Mouse (Mus musculus): ENCODE measurements around the gene Krtap24-1. TPM values are rescaled to one million over a fixed set of nuclear protein-coding genes. Genes with fewer than 3 reads are reported as not detected.

Krtap24-1 gene
- polyA plus RNA-seq, 2 experiments = not detected

DNA sequence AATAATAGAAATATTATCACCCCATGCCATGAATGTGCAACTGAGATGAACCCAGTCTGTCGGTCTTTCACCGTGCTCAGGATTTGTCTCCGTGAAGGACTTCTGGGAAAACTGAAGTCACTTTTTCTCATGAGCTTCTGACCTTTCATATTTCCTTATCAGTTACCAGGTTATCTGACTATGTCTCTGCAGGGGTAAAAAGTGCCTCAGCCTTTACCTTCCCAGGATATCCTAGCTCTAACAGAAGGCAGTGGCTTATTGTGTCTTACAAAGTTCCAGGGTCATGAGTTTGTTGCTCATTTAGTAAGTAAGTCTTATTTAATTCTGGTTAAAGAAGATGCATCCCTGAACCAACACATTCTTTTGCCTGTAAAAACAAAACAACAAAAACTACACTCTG lies 42.3 kb downstream of the Krtap24-1 start:
- no peak for TF ChIP-seq POLR2A (IDR thresholded peaks at IDR 0.05; ENCODE audit: borderline replicate concordance, extremely low read depth, insufficient read depth, insufficient read length)
- H3K9me3 ChIP-seq (ENCODE audit: control insufficient read depth, low read length) = no peaks in the 10 kb centered on the region
- no peaks in the 10 kb centered on the region for H3K4me1 ChIP-seq (ENCODE audit: control insufficient read depth, insufficient read depth, low read length)
- ATAC-seq (ENCODE audit: low FRiP score, low read depth) = no peak
- H3K4me3 ChIP-seq (replicated peaks; ENCODE audit: low read length) = no peak overlapping the region
- WGBS = 91% methylated on average over 3 of the region's 3 CpGs
- H3K9ac ChIP-seq (ENCODE audit: low read depth, low read length, severe bottlenecking) = no peak overlapping the region
- H3K36me3 ChIP-seq (ENCODE audit: control insufficient read depth, insufficient read depth, low read length) = no peaks in the 10 kb centered on the region
- no peak for DNase-seq (ENCODE audit: low spot score)
- H3K27ac ChIP-seq (replicated peaks; ENCODE audit: low read depth, low read length) = no peak overlapping the region
- no peak overlapping the region for H3K4me2 ChIP-seq (replicated peaks; ENCODE audit: low read depth, low read length, severe bottlenecking)
- no peaks in the 10 kb centered on the region for H3K27me3 ChIP-seq (ENCODE audit: control insufficient read depth, insufficient read depth, low read length)

DNA sequence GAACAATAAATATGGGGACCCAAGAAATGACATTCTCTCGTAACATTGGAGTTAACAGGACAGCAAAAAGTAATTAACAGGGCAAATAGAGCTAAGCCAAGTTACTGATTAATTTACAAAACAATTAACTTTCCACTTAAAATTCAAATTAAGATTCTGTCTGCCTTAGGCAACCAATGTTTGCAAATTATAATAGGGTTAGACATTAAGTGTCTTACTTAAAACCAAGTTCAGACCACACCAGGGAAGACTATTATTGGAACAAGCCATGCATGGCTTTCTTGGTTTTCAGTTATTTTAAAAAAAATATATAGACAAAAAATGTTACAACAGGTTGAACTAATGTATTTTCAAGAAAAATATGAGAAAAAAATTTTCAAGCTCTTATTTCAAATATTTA lies 43.0 kb downstream of the Krtap24-1 start:
- H3K4me1 ChIP-seq (ENCODE audit: control insufficient read depth, insufficient read depth, low read length) = no peaks in the 10 kb centered on the region
- no peaks in the 10 kb centered on the region for H3K36me3 ChIP-seq (ENCODE audit: control insufficient read depth, insufficient read depth, low read length)
- H3K9ac ChIP-seq (ENCODE audit: low read depth, low read length, severe bottlenecking) = no peak overlapping the region
- no peak for ATAC-seq (ENCODE audit: low FRiP score, low read depth)
- H3K27me3 ChIP-seq (ENCODE audit: control insufficient read depth, insufficient read depth, low read length) = no peaks in the 10 kb centered on the region
- 68% methylated on average over 1 of the region's 1 CpGs for WGBS
- no peak for TF ChIP-seq POLR2A (IDR thresholded peaks at IDR 0.05; ENCODE audit: borderline replicate concordance, extremely low read depth, insufficient read depth, insufficient read length)
- no peak for DNase-seq (ENCODE audit: low spot score)
- H3K27ac ChIP-seq (replicated peaks; ENCODE audit: low read depth, low read length) = no peak overlapping the region
- H3K9me3 ChIP-seq (ENCODE audit: control insufficient read depth, low read length) = no peaks in the 10 kb centered on the region
- H3K4me2 ChIP-seq (replicated peaks; ENCODE audit: low read depth, low read length, severe bottlenecking) = no peak overlapping the region
- no peak overlapping the region for H3K4me3 ChIP-seq (replicated peaks; ENCODE audit: low read length)

DNA sequence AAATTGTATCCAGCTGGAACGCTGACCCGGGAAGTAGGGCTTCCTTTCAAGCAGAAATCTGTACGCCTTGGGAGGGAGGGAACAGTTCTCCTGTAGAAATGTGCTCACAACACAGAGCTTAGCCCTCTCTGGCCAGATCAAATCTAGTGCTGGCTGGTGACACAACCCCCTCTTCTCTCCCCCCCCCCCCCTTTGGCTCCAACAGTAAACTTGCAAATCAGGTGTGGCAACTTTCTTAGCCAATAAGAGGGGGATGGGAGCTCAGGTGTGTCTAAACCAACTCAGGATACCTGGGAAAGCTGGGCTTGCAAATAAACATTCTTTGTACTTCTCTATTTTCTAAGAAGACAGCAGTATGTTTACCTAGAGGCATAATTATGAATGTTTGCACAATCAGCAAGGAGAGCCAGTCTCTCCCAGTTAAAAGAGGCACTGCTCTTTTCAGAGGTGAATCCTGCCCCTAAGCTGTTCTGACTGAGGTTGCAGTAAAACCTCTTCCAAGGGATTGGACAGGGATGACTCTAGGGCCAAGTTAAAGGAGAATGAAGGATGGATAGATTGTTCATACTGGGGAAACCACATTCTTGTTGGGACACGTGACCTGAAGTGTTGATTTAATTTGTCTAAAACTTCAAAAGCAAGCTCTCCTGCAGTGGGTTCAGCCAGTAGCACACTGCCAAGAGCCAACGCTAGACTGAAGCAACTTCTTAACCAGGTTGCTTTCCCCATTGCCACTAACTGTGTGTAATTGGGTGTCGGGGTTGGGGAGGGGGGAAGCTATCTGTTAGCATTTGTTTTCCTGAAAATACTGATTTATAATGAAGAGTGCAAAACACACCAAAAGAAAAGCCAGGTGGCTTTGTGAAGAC lies 48.8 kb downstream of the Krtap24-1 start, which contains the start of gene Cldn8:
Gene Cldn8, minus strand, starts transcription at position 139 of the 869 bp plus-strand sequence.
- peak; percentile 28 for DNase-seq (ENCODE audit: low spot score)
- no peak for ATAC-seq (ENCODE audit: low FRiP score, low read depth)
- Histone ChIP-seq H3K4me2 (replicated peaks; ENCODE audit: low read depth, low read length, severe bottlenecking) (no peak within 1 kb of the TSS), H3K9me3 (ENCODE audit: control insufficient read depth, low read length) (no peaks in the 10 kb centered on the region), H3K4me1 (ENCODE audit: control insufficient read depth, insufficient read depth, low read length) (no peaks in the 10 kb centered on the region), H3K9ac (ENCODE audit: low read depth, low read length, severe bottlenecking) (no peak within 1 kb of the TSS), H3K27ac (replicated peaks; ENCODE audit: low read depth, low read length) (no peak within 1 kb of the TSS), H3K36me3 (ENCODE audit: control insufficient read depth, insufficient read depth, low read length) (no peaks in the 10 kb centered on the region), H3K27me3 (ENCODE audit: control insufficient read depth, insufficient read depth, low read length) (no peaks in the 10 kb centered on the region), H3K4me3 (replicated peaks; ENCODE audit: low read length) (no peak within 1 kb of the TSS)
- WGBS = 64% methylated on average over 6 of the region's 6 CpGs
- no peak for TF ChIP-seq POLR2A (IDR thresholded peaks at IDR 0.05; ENCODE audit: borderline replicate concordance, extremely low read depth, insufficient read depth, insufficient read length)

DNA sequence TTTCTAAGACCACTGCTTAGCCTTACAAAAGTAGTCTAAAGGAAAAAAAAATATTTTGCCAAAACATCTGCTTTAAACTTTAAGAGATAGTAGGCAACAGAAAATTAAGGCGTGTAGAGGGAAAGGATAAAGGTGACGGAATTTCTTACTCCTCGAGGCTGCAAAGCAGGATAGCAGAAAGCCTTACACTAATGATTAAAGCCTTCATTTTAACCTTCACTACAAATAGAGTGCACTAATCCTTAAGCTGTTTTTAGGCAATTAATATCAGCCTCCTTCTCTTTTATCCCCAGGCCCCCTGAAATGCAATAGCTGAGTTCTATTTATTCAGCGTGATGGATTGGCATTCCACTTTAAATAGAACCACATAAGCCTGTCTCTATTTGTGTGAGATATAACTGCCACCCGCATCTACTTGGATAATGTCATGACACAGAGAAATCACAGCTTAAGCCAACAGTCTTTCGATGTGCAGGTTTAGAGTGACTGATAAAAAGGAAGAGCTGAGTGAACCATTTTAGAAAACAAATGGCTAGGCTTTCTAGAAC lies 50.4 kb downstream of the Krtap24-1 start:
- no peaks in the 10 kb centered on the region for H3K4me1 ChIP-seq (ENCODE audit: control insufficient read depth, insufficient read depth, low read length)
- no peak overlapping the region for H3K9ac ChIP-seq (ENCODE audit: low read depth, low read length, severe bottlenecking)
- 54% methylated on average over 6 of the region's 6 CpGs for WGBS
- no peak overlapping the region for H3K27ac ChIP-seq (replicated peaks; ENCODE audit: low read depth, low read length)
- ATAC-seq (ENCODE audit: low FRiP score, low read depth) (no peak), DNase-seq (ENCODE audit: low spot score) (no peak)
- H3K36me3 ChIP-seq (ENCODE audit: control insufficient read depth, insufficient read depth, low read length) = no peaks in the 10 kb centered on the region
- H3K27me3 ChIP-seq (ENCODE audit: control insufficient read depth, insufficient read depth, low read length) = no peaks in the 10 kb centered on the region
- TF ChIP-seq POLR2A (IDR thresholded peaks at IDR 0.05; ENCODE audit: borderline replicate concordance, extremely low read depth, insufficient read depth, insufficient read length) = no peak
- no peak overlapping the region for H3K4me2 ChIP-seq (replicated peaks; ENCODE audit: low read depth, low read length, severe bottlenecking)
- H3K9me3 ChIP-seq (ENCODE audit: control insufficient read depth, low read length) = no peaks in the 10 kb centered on the region
- H3K4me3 ChIP-seq (replicated peaks; ENCODE audit: low read length) = no peak overlapping the region

Other genes with a start within 250 kb of the Krtap24-1 start
- gene Cldn17, start 105.3 kb downstream of the Krtap24-1 start, polyA plus RNA-seq (2012; rRNA removed) = not detected in 2 replicates
- gene Cldn17, start 105.3 kb downstream of the Krtap24-1 start, polyA plus RNA-seq (2014; fragmentation: Nextera tagmentation; extraction: Ambion mirVana) = not detected in 2 replicates
- 2.4 TPM in 2 replicates for gene Cldn8, start 49.1 kb downstream of the Krtap24-1 start, polyA plus RNA-seq (2012; rRNA removed)
- 4.5 and 5.8 TPM in 2 replicates for gene Cldn8, start 49.1 kb downstream of the Krtap24-1 start, polyA plus RNA-seq (2014; fragmentation: Nextera tagmentation; extraction: Ambion mirVana)
- not detected in 2 replicates for gene 2310079G19Rik, start 15.4 kb upstream of the Krtap24-1 start, polyA plus RNA-seq (2012; rRNA removed)
- gene 2310079G19Rik, start 15.4 kb upstream of the Krtap24-1 start, polyA plus RNA-seq (2014; fragmentation: Nextera tagmentation; extraction: Ambion mirVana) = not detected in 2 replicates
- not detected in 2 replicates for gene Krtap26-1, start 35.5 kb upstream of the Krtap24-1 start, polyA plus RNA-seq (2012; rRNA removed)
- not detected in 2 replicates for gene Krtap26-1, start 35.5 kb upstream of the Krtap24-1 start, polyA plus RNA-seq (2014; fragmentation: Nextera tagmentation; extraction: Ambion mirVana)
- gene Krtap27-1, start 59.4 kb upstream of the Krtap24-1 start, polyA plus RNA-seq (2012; rRNA removed) = not detected in 2 replicates
- gene Krtap27-1, start 59.4 kb upstream of the Krtap24-1 start, polyA plus RNA-seq (2014; fragmentation: Nextera tagmentation; extraction: Ambion mirVana) = not detected in 2 replicates
- gene 2310061N02Rik, start 95.7 kb upstream of the Krtap24-1 start, polyA plus RNA-seq (2012; rRNA removed) = not detected in 2 replicates
- not detected in 2 replicates for gene 2310061N02Rik, start 95.7 kb upstream of the Krtap24-1 start, polyA plus RNA-seq (2014; fragmentation: Nextera tagmentation; extraction: Ambion mirVana)
- gene Krtap13-1, start 116.6 kb upstream of the Krtap24-1 start, polyA plus RNA-seq (2012; rRNA removed) = not detected in 2 replicates
- gene Krtap13-1, start 116.6 kb upstream of the Krtap24-1 start, polyA plus RNA-seq (2014; fragmentation: Nextera tagmentation; extraction: Ambion mirVana) = not detected in 2 replicates
- gene Krtap13, start 139.4 kb upstream of the Krtap24-1 start, polyA plus RNA-seq (2012; rRNA removed) = not detected in 2 replicates
- not detected in 2 replicates for gene Krtap13, start 139.4 kb upstream of the Krtap24-1 start, polyA plus RNA-seq (2014; fragmentation: Nextera tagmentation; extraction: Ambion mirVana)
- gene 2310034C09Rik, start 146.6 kb upstream of the Krtap24-1 start, polyA plus RNA-seq (2012; rRNA removed) = not detected in 2 replicates
- gene 2310034C09Rik, start 146.6 kb upstream of the Krtap24-1 start, polyA plus RNA-seq (2014; fragmentation: Nextera tagmentation; extraction: Ambion mirVana) = not detected in 2 replicates
- gene 2310057N15Rik, start 161.9 kb upstream of the Krtap24-1 start, polyA plus RNA-seq (2012; rRNA removed) = not detected in 2 replicates
- not detected in 2 replicates for gene 2310057N15Rik, start 161.9 kb upstream of the Krtap24-1 start, polyA plus RNA-seq (2014; fragmentation: Nextera tagmentation; extraction: Ambion mirVana)
- gene Gm5965, start 165.6 kb upstream of the Krtap24-1 start, polyA plus RNA-seq (2012; rRNA removed) = not detected in 2 replicates
- gene Gm5965, start 165.6 kb upstream of the Krtap24-1 start, polyA plus RNA-seq (2014; fragmentation: Nextera tagmentation; extraction: Ambion mirVana) = not detected in 2 replicates
- not detected in 2 replicates for gene Gm20741, start 199.9 kb upstream of the Krtap24-1 start, polyA plus RNA-seq (2012; rRNA removed)
- not detected in 2 replicates for gene Gm20741, start 199.9 kb upstream of the Krtap24-1 start, polyA plus RNA-seq (2014; fragmentation: Nextera tagmentation; extraction: Ambion mirVana)
- not detected in 2 replicates for gene Krtap15, start 207.9 kb upstream of the Krtap24-1 start, polyA plus RNA-seq (2012; rRNA removed)
- gene Krtap15, start 207.9 kb upstream of the Krtap24-1 start, polyA plus RNA-seq (2014; fragmentation: Nextera tagmentation; extraction: Ambion mirVana) = not detected in 2 replicates
- not detected in 2 replicates for gene Krtap14, start 213.9 kb upstream of the Krtap24-1 start, polyA plus RNA-seq (2012; rRNA removed)
- not detected in 2 replicates for gene Krtap14, start 213.9 kb upstream of the Krtap24-1 start, polyA plus RNA-seq (2014; fragmentation: Nextera tagmentation; extraction: Ambion mirVana)

All from limb, embryonic 14.5 days (tissue).